In the genomic region with DNA sequence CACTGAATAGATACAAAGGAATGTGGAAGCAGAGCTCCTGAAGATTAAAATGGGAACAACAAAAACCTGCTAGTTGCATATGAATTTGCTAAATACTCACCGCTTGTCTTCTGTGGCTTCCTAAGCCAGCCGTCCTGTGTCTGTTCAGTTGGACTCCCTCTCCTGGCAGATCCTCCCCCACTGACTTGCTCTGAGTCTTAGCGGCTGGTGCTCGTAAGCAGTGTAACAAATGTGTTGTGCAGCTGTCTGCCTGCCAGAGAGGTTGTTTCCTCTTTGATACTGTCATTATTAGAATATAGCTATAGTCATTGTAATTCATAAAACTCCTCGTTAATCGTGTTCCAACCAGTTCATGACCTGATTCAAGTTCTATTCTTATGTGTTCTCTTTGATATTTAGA, we compare ENCODE assay signal across 7 mouse cellular contexts. TPM values are rescaled to one million over a fixed set of nuclear protein-coding genes. Genes with fewer than 3 reads are reported as not detected.
DNase-seq lines count a peak whose midpoint lies in the region; ATAC-seq and TF ChIP-seq lines count a peak whose summit lies in the region.

A gene (minus strand): TSS at position 192 of the 400 bp plus-strand sequence.

- H3K9ac ChIP-seq in kidney, embryonic 15.5 days, result no peak within 1 kb of the TSS
- no peak within 1 kb of the TSS for H3K9ac ChIP-seq in lung, embryonic 14.5 days
- H3K9ac ChIP-seq in stomach, postnatal 0 days (ENCODE audit: low read length), result no peak within 1 kb of the TSS

- WGBS in kidney, embryonic 15.5 days, result 30% methylated on average over 6 of the region's 6 CpGs
- WGBS in lung, embryonic 14.5 days, result 48% methylated on average over 6 of the region's 6 CpGs
- 28% methylated on average over 6 of the region's 6 CpGs for WGBS in stomach, postnatal 0 days

- H3K4me1 ChIP-seq in kidney, embryonic 15.5 days, result peaks cover 12% of the 10 kb centered on the region
- no peaks in the 10 kb centered on the region for H3K4me1 ChIP-seq in lung, embryonic 14.5 days (ENCODE audit: insufficient read depth)
- H3K4me1 ChIP-seq in stomach, postnatal 0 days (replicated peaks; ENCODE audit: control insufficient read depth, insufficient read depth), result no peaks in the 10 kb centered on the region

- peak within 1 kb of the TSS; percentile 51; the same call in 1 of the 2 replicates for H3K27ac ChIP-seq in kidney, embryonic 15.5 days
- no peak within 1 kb of the TSS for H3K27ac ChIP-seq in lung, embryonic 14.5 days (ENCODE audit: low read depth)
- no peak within 1 kb of the TSS for H3K27ac ChIP-seq in stomach, postnatal 0 days (replicated peaks)

- H3K4me3 ChIP-seq in kidney, embryonic 15.5 days (replicated peaks), result no peak within 1 kb of the TSS
- no peak within 1 kb of the TSS for H3K4me3 ChIP-seq in lung, embryonic 14.5 days (ENCODE audit: low read depth, low read length)
- H3K4me3 ChIP-seq in stomach, postnatal 0 days (ENCODE audit: low read depth, low read length), result no peak within 1 kb of the TSS

- TF ChIP-seq CTCF in lung, embryonic 14.5 days (IDR thresholded peaks at IDR 0.05; ENCODE audit: low read depth), result peak; percentile 22
- TF ChIP-seq CTCF in stomach, postnatal 0 days (IDR thresholded peaks at IDR 0.05; ENCODE audit: low read depth), result peak; percentile 38

- intact Hi-C loops in gastrocnemius, postnatal 14 days (cut with DNase I; ENCODE audit: low total_unique reads), result no loop called here

- H3K27me3 ChIP-seq in kidney, embryonic 15.5 days, result no peaks in the 10 kb centered on the region
- no peaks in the 10 kb centered on the region for H3K27me3 ChIP-seq in lung, embryonic 14.5 days (ENCODE audit: insufficient read depth, low read length)
- no peaks in the 10 kb centered on the region for H3K27me3 ChIP-seq in stomach, postnatal 0 days (ENCODE audit: control insufficient read depth, insufficient read depth, low read length)

- peak; percentile 30 for DNase-seq in ovary, adult 18-20 months (ENCODE audit: low spot score)
- no peak for DNase-seq in ovary, postnatal 10 days (ENCODE audit: low spot score)
- DNase-seq in gastrocnemius, postnatal 14 days, result peak; percentile 49
- peak; percentile 75 for DNase-seq in lung, embryonic 14.5 days
- DNase-seq in stomach, postnatal 0 days (ENCODE audit: low spot score), result peak; percentile 24
- DNase-seq in MN1 (ENCODE audit: low spot score), result no peak

- H3K4me2 ChIP-seq in kidney, embryonic 15.5 days, result no peak within 1 kb of the TSS
- no peak within 1 kb of the TSS for H3K4me2 ChIP-seq in lung, embryonic 14.5 days
- no peak within 1 kb of the TSS for H3K4me2 ChIP-seq in stomach, postnatal 0 days (replicated peaks; ENCODE audit: low read depth)

- peak; percentile 67; the same call in 1 of the 2 replicates for ATAC-seq in kidney, embryonic 15.5 days (replicated peaks; ENCODE audit: low FRiP score)
- peak; percentile 71; the same call in 1 of the 2 replicates for ATAC-seq in lung, embryonic 14.5 days (ENCODE audit: insufficient read depth)
- ATAC-seq in stomach, postnatal 0 days (ENCODE audit: low FRiP score, low TSS enrichment), result no peak; the same call in 1 of the 2 replicates

- peaks cover 16% of the 10 kb centered on the region for H3K36me3 ChIP-seq in kidney, embryonic 15.5 days
- peaks cover 18% of the 10 kb centered on the region for H3K36me3 ChIP-seq in lung, embryonic 14.5 days (ENCODE audit: insufficient read depth)
- 0 out of 2 replicates have a peak, but pooled peaks cover 3% of the 10 kb centered on the region for H3K36me3 ChIP-seq in stomach, postnatal 0 days (ENCODE audit: control insufficient read depth, insufficient read depth, low read length)

- no peak for TF ChIP-seq EP300 in stomach, postnatal 0 days (optimal IDR thresholded peaks at IDR 0.05)

- no peaks in the 10 kb centered on the region for H3K9me3 ChIP-seq in kidney, embryonic 15.5 days (replicated peaks)
- H3K9me3 ChIP-seq in lung, embryonic 14.5 days (ENCODE audit: low read depth, low read length), result no peaks in the 10 kb centered on the region
- no peaks in the 10 kb centered on the region for H3K9me3 ChIP-seq in stomach, postnatal 0 days (ENCODE audit: control insufficient read depth, low read length)

RNA-seq across cellular contexts. Expression of the gene that starts here (rescaled TPM):
- under 1 TPM; 0.31 to 0.80 TPM for total RNA-seq in gastrocnemius, postnatal 14 days (2021)
- 1.1 and 1.3 TPM in 2 replicates for polyA plus RNA-seq in kidney, embryonic 15.5 days (2015; fragmentation: Nextera tagmentation; extraction: Ambion mirVana)
- polyA plus RNA-seq in lung, embryonic 14.5 days (2014; fragmentation: Nextera tagmentation; extraction: Ambion mirVana), result 0.31 and 0.63 TPM in 2 replicates
- polyA plus RNA-seq in stomach, postnatal 0 days (2015; fragmentation: Nextera tagmentation; extraction: Ambion mirVana), result 3.0 and 3.1 TPM in 2 replicates

Comparison
In these comparisons a context has a peak if more than half of its experiments do, and no peak if none do; other contexts are left out.
1. DNase-seq: peak in ovary, adult 18-20 months (single experiment) and stomach, postnatal 0 days (single experiment); none in ovary, postnatal 10 days (single experiment) and MN1 (single experiment).
2. Peak in DNase-seq in gastrocnemius, postnatal 14 days; RNA of the gene not detected or under 1 TPM.
3. Peak in DNase-seq and ATAC-seq in lung, embryonic 14.5 days; RNA of the gene not detected or under 1 TPM.